Mouse (Mus musculus) liver, embryonic 14.5 days (tissue): ENCODE results near the gene Cep68. TPM values are rescaled to one million over a fixed set of nuclear protein-coding genes. Genes with fewer than 3 reads are reported as not detected.
A peak's percentile ranks its signal among the peaks of the same experiment; 100 is the strongest.

ENCODE experiments used
- ATAC-seq: fragments of 200-750 bp; cut with Nextera tagmentation; 2 replicates; pipeline ENCODE4 v1.8.0; 2017; ENCODE audit warnings: moderate number of reproducible peaks, mild to moderate bottlenecking, moderate library complexity; ENCODE audit not compliant: insufficient read depth
- DNase-seq, 3 experiments: peaks; one replicate each; pipeline ENCODE4 v3.0.0-alpha.2; 2012 to 2013; ENCODE audit warnings: low read depth in 3 of 3, low spot score in 3 of 3
- H3K27ac ChIP-seq: fragments of 300-500 bp; sonication (generic); 2 replicates; pipeline ENCODE4 v1.5.1; 2014; ENCODE audit warnings: moderate library complexity, mild to moderate bottlenecking, control low read depth, inconsistent platforms
- H3K27me3 ChIP-seq: fragments of 300-500 bp; sonication (generic); 2 replicates; pipeline ENCODE4 v1.6.1; 2014; ENCODE audit warnings: mild to moderate bottlenecking, low read length, moderate library complexity; ENCODE audit not compliant: control insufficient read depth, insufficient read depth
- H3K36me3 ChIP-seq: fragments of 300-500 bp; sonication (generic); replicated peaks from 2 replicates; pipeline ENCODE4 v1.6.1; 2014; ENCODE audit warnings: low read depth; ENCODE audit not compliant: control insufficient read depth, insufficient read depth
- H3K4me1 ChIP-seq, 2 experiments: fragments of 200-500 bp in 1 of 2; fragments of 300-500 bp in 1 of 2; sonication (generic) in 1 of 2; replicated peaks; 2 replicates each; pipeline ENCODE4 v1.6.1; 2012 to 2014; ENCODE audit warnings: antibody characterized with exemption in 1 of 2, inconsistent platforms in 1 of 2, low read length in 1 of 2; ENCODE audit not compliant: control insufficient read depth in 2 of 2, insufficient read depth in 2 of 2
- H3K4me2 ChIP-seq: fragments of 300-500 bp; sonication (generic); 2 replicates; pipeline ENCODE4 v1.6.1; 2014; ENCODE audit warnings: low read depth, mild to moderate bottlenecking, control low read depth, moderate library complexity
- H3K4me3 ChIP-seq, 2 experiments: fragments of 200-500 bp in 1 of 2; fragments of 300-500 bp in 1 of 2; sonication (generic) in 1 of 2; 2 replicates each; pipeline ENCODE4 v1.5.1; 2012 to 2014; ENCODE audit warnings: low read depth in 2 of 2, low read length in 2 of 2, mild to moderate bottlenecking in 2 of 2, control low read depth in 1 of 2, inconsistent platforms in 1 of 2, moderate library complexity in 1 of 2; ENCODE audit not compliant: insufficient read depth in 1 of 2
- H3K9ac ChIP-seq: fragments of 300-500 bp; sonication (generic); replicated peaks from 2 replicates; pipeline ENCODE4 v1.6.1; 2014; ENCODE audit warnings: mild to moderate bottlenecking, control low read depth, moderate library complexity
- H3K9me3 ChIP-seq: fragments of 300-500 bp; sonication (generic); 2 replicates; pipeline ENCODE4 v1.6.1; 2016; ENCODE audit warnings: low read length, mixed read lengths; ENCODE audit not compliant: control insufficient read depth
- CTCF ChIP-seq: IDR thresholded peaks from 2 replicates; pipeline ENCODE4 v1.5.1; 2016; ENCODE audit warnings: antibody characterized with exemption, low read depth, control low read depth
- EP300 ChIP-seq: IDR thresholded peaks from 2 replicates; pipeline ENCODE4 v1.6.1; 2016; ENCODE audit warnings: antibody characterized with exemption, low read depth
- WGBS: fragments of 180-500 bp; shearing (Covaris S2); extraction: QIAGEN DNeasy Blood & Tissue Kit; methylation state at CpG from one replicate; pipeline ENCODE4 v1.1.7; 2014; ENCODE audit not compliant: insufficient replicate concordance; 5-methylcytosine and 5-hydroxymethylcytosine counted together
- polyA plus RNA-seq, 2 experiments: library from polyadenylated mRNA; depleted of rRNA in 1 of 2; stranded (reverse) in 1 of 2; unstranded in 1 of 2; fragments of >200 nt; fragmentation: Nextera tagmentation in 1 of 2; extraction: Ambion mirVana in 1 of 2; gene quantifications; 2 replicates each; pipeline versions ENCODE4 v1.2.1 to v1.2.3; 2012 to 2014

Cep68 gene
- polyA plus RNA-seq, 2 experiments, result 4.5 to 4.8 TPM

- 47% methylated on average over 1 of the region's 1 CpGs for WGBS
- DNase-seq (no peak), ATAC-seq (no peak)
- Histone ChIP-seq H3K4me2 (no peak overlapping the region), H3K27me3 (no peaks in the 10 kb centered on the region), H3K27ac (no peak overlapping the region), H3K4me1 (peaks cover 9 to 17% of the 10 kb centered on the region in 2 experiments), H3K9me3 (no peaks in the 10 kb centered on the region), H3K9ac (no peak overlapping the region), H3K4me3 (no peak overlapping the region), H3K36me3 (no peaks in the 10 kb centered on the region)
- no peak for TF ChIP-seq CTCF
Measured at GRCm38 (mm10) chr11:20246616-20247015, 2.6 kb downstream of the Cep68 start.

GRCm38 (mm10) chr11:20245316-20245715 is 3.9 kb downstream of the Cep68 start:
- DNase-seq (no peak), ATAC-seq (no peak)
- WGBS, result 69% methylated on average over 6 of the region's 6 CpGs
- Histone ChIP-seq H3K9me3 (no peaks in the 10 kb centered on the region), H3K4me2 (no peak overlapping the region), H3K4me1 (peaks cover 9 to 17% of the 10 kb centered on the region in 2 experiments), H3K4me3 (no peak overlapping the region), H3K36me3 (peaks cover 2% of the 10 kb centered on the region; the same call in 1 of the 2 replicates), H3K27ac (no peak overlapping the region), H3K27me3 (no peaks in the 10 kb centered on the region), H3K9ac (no peak overlapping the region)
- TF ChIP-seq EP300 (no peak), CTCF (no peak)

- H3K27me3 ChIP-seq, result no peaks in the 10 kb centered on the region
- DNase-seq (peak in 1 of 3 experiments; percentile 36), ATAC-seq (no peak)
- H3K4me1 ChIP-seq, result peaks cover 9 to 15% of the 10 kb centered on the region in 2 experiments
- WGBS, result 66% methylated on average over 16 of the region's 16 CpGs
- H3K4me2 ChIP-seq, result 0 out of 2 replicates have a peak overlapping the region, but pooled peaks have one; percentile 0
- peaks cover 6% of the 10 kb centered on the region; the same call in 1 of the 2 replicates for H3K36me3 ChIP-seq
- H3K4me3 ChIP-seq, result no peak overlapping the region
- H3K9ac ChIP-seq, result 0 out of 2 replicates have a peak overlapping the region, but pooled peaks have one; percentile 4
- no peak overlapping the region for H3K27ac ChIP-seq
- TF ChIP-seq CTCF (0 out of 2 replicates have a peak, but pooled peaks have one; percentile 19), EP300 (no peak)
- H3K9me3 ChIP-seq, result no peaks in the 10 kb centered on the region
Measured at GRCm38 (mm10) chr11:20244336-20245290, 4.6 kb downstream of the Cep68 start.

GRCm38 (mm10) chr11:20243214-20243913 is 5.9 kb downstream of the Cep68 start:
- Histone ChIP-seq H3K9ac (no peak overlapping the region), H3K4me2 (no peak overlapping the region)
- peak; percentile 34; the same call in 1 of the 2 replicates for ATAC-seq

More at GRCm38 (mm10) chr11:20243214-20243913, 5.9 kb downstream of the Cep68 start:
- Histone ChIP-seq H3K4me1 (peaks cover 6 to 14% of the 10 kb centered on the region in 2 experiments), H3K4me3 (no peak overlapping the region), H3K9me3 (no peaks in the 10 kb centered on the region), H3K27ac (no peak overlapping the region), H3K27me3 (no peaks in the 10 kb centered on the region), H3K36me3 (peaks cover 18% of the 10 kb centered on the region)
- DNase-seq, result no peak
- 53% methylated on average over 9 of the region's 9 CpGs for WGBS
- TF ChIP-seq EP300 (no peak), CTCF (peak; percentile 41)
